Mouse (Mus musculus) brain, embryonic 14.5 days (tissue): ENCODE data around the gene Hnrnpk. TPM values are rescaled to one million over a fixed set of nuclear protein-coding genes. Genes with fewer than 3 reads are reported as not detected.
"Not testable (repeated sequence)": the region's sequence is repeated elsewhere in the genome, so short reads cannot be mapped to it uniquely, and the experiment has no call there.

ENCODE experiments used
- DNase-seq: peaks from one replicate; pipeline ENCODE4 v3.0.0-alpha.2; 2011; ENCODE audit warnings: low read depth
- CTCF ChIP-seq: fragments of 200-500 bp; IDR thresholded peaks from 2 replicates; pipeline ENCODE4 v1.5.1; 2012; ENCODE audit warnings: inconsistent platforms, mild to moderate bottlenecking, moderate library complexity, borderline replicate concordance; ENCODE audit not compliant: insufficient read depth, insufficient read length; ENCODE audit errors: extremely low read depth
- POLR2A ChIP-seq: fragments of 200-500 bp; IDR thresholded peaks from 2 replicates; pipeline ENCODE4 v1.6.1; 2012; ENCODE audit warnings: mild to moderate bottlenecking, inconsistent platforms, borderline replicate concordance; ENCODE audit not compliant: poor library complexity, insufficient read depth, insufficient read length, severe bottlenecking; ENCODE audit errors: extremely low read depth
- polyA plus RNA-seq: library from polyadenylated mRNA; depleted of rRNA; stranded (reverse); fragments of >200 nt; gene quantifications from 2 replicates; pipeline ENCODE4 v1.2.3, GENCODE M21; 2012

Gene Hnrnpk
- polyA plus RNA-seq, 1 experiment = 842 TPM

GRCm38 (mm10) chr13:58415838-58416237 is 12.7 kb upstream of the Hnrnpk start:
- no peak for DNase-seq
- TF ChIP-seq POLR2A (no peak), CTCF (no peak)

GRCm38 (mm10) chr13:58415374-58415773 is 12.2 kb upstream of the Hnrnpk start:
- DNase-seq = no peak
- no peak for TF ChIP-seq CTCF
- TF ChIP-seq POLR2A = no peak

- DNase-seq = no peak
- no peak for TF ChIP-seq POLR2A
- no peak for TF ChIP-seq CTCF
Measured at GRCm38 (mm10) chr13:58411073-58411472, 7.9 kb upstream of the Hnrnpk start.

- DNase-seq = no peak
- TF ChIP-seq POLR2A = peak; percentile 11; the same call in 1 of the 2 replicates
- no peak for TF ChIP-seq CTCF
Measured at GRCm38 (mm10) chr13:58402744-58403110, 416 bp downstream of the Hnrnpk start.

- peak; percentile 99 for DNase-seq
- TF ChIP-seq POLR2A (peak; percentile 89), CTCF (no peak)
Measured at GRCm38 (mm10) chr13:58402003-58402743, 970 bp downstream of the Hnrnpk start, which contains the start of gene Rmi1. Gene Rmi1, plus strand, starts transcription at chr13:58402248.

GRCm38 (mm10) chr13:58401135-58402002 is 1.8 kb downstream of the Hnrnpk start:
- 0 out of 2 replicates have a peak, but pooled peaks have one; percentile 21 for TF ChIP-seq POLR2A
- no peak for TF ChIP-seq CTCF
- DNase-seq = peak; percentile 89

- no peak for TF ChIP-seq CTCF
- TF ChIP-seq POLR2A = no peak
- DNase-seq = no peak
Measured at GRCm38 (mm10) chr13:58400576-58400975, 2.6 kb downstream of the Hnrnpk start.

GRCm38 (mm10) chr13:58397651-58398050 is 5.5 kb downstream of the Hnrnpk start:
- no peak for DNase-seq
- TF ChIP-seq POLR2A (no peak), CTCF (no peak)

GRCm38 (mm10) chr13:58394392-58394791 is 8.8 kb downstream of the Hnrnpk start:
- DNase-seq = not testable (repeated sequence)

- TF ChIP-seq POLR2A (no peak), CTCF (no peak)
- no peak for DNase-seq
Measured at GRCm38 (mm10) chr13:58389324-58389951, 13.7 kb downstream of the Hnrnpk start.

GRCm38 (mm10) chr13:58388379-58388778 is 14.8 kb downstream of the Hnrnpk start:
- TF ChIP-seq POLR2A (no peak), CTCF (no peak)
- DNase-seq = no peak

GRCm38 (mm10) chr13:58387948-58388347 is 15.2 kb downstream of the Hnrnpk start:
- no peak for TF ChIP-seq POLR2A
- TF ChIP-seq CTCF = peak; percentile 75; the same call in 1 of the 2 replicates
- DNase-seq = peak; percentile 83
